Mouse (Mus musculus): ENCODE measurements around the gene Sdhaf2. TPM values are rescaled to one million over a fixed set of nuclear protein-coding genes. Genes with fewer than 3 reads are reported as not detected.
A peak's percentile ranks its signal among the peaks of the same experiment; 100 is the strongest.
"Not testable (repeated sequence)": the region's sequence is repeated elsewhere in the genome, so short reads cannot be mapped to it uniquely, and the experiment has no call there.

Sdhaf2 gene
- polyA plus RNA-seq, 1 experiment from 2014 or later, result 59.4 TPM

- H3K9ac ChIP-seq; H3K27ac ChIP-seq (ENCODE audit: low read depth); H3K4me3 ChIP-seq (ENCODE audit: low read depth, low read length); H3K27me3 ChIP-seq (ENCODE audit: insufficient read depth, low read length); H3K9me3 ChIP-seq (ENCODE audit: low read depth, low read length); DNase-seq; H3K4me2 ChIP-seq; H3K36me3 ChIP-seq (ENCODE audit: insufficient read depth); H3K4me1 ChIP-seq (ENCODE audit: insufficient read depth); ATAC-seq (ENCODE audit: insufficient read depth): not testable (repeated sequence)
- WGBS, result 67% methylated on average over 4 of the region's 4 CpGs
- TF ChIP-seq CTCF (IDR thresholded peaks at IDR 0.05; ENCODE audit: low read depth), result peak; percentile 9; the same call in 1 of the 2 replicates
Measured at GRCm38 (mm10) chr19:10557837-10558375, 32.0 kb upstream of the Sdhaf2 start.

- no peak for DNase-seq
- no peak overlapping the region for H3K4me2 ChIP-seq
- peaks cover 4% of the 10 kb centered on the region; the same call in 1 of the 2 replicates for H3K36me3 ChIP-seq (ENCODE audit: insufficient read depth)
- H3K27me3 ChIP-seq (ENCODE audit: insufficient read depth, low read length), result no peaks in the 10 kb centered on the region
- ATAC-seq (ENCODE audit: insufficient read depth), result no peak
- H3K4me1 ChIP-seq (ENCODE audit: insufficient read depth), result 0 out of 2 replicates have a peak, but pooled peaks cover 6% of the 10 kb centered on the region
- TF ChIP-seq CTCF (IDR thresholded peaks at IDR 0.05; ENCODE audit: low read depth), result no peak
- WGBS, result 76% methylated on average over 2 of the region's 2 CpGs
- no peak overlapping the region for H3K9ac ChIP-seq
- no peak overlapping the region for H3K27ac ChIP-seq (ENCODE audit: low read depth)
- no peak overlapping the region for H3K4me3 ChIP-seq (ENCODE audit: low read depth, low read length)
- H3K9me3 ChIP-seq (ENCODE audit: low read depth, low read length), result no peaks in the 10 kb centered on the region
Measured at GRCm38 (mm10) chr19:10557430-10557829, 31.5 kb upstream of the Sdhaf2 start.

GRCm38 (mm10) chr19:10557001-10557400 lies 31.1 kb upstream of the Sdhaf2 start:
- TF ChIP-seq CTCF (IDR thresholded peaks at IDR 0.05; ENCODE audit: low read depth), result no peak
- 50% methylated on average over 2 of the region's 2 CpGs for WGBS
- no peak overlapping the region for H3K27ac ChIP-seq (ENCODE audit: low read depth)

GRCm38 (mm10) chr19:10555624-10556510 lies 29.9 kb upstream of the Sdhaf2 start, which contains the start of gene Tmem216:
Tmem216 (minus strand) TSS chr19:10556238.
- Histone ChIP-seq H3K4me1 (ENCODE audit: insufficient read depth) (0 out of 2 replicates have a peak, but pooled peaks cover 6% of the 10 kb centered on the region), H3K4me2 (peak within 1 kb of the TSS; percentile 89), H3K9me3 (ENCODE audit: low read depth, low read length) (no peaks in the 10 kb centered on the region), H3K9ac (peak within 1 kb of the TSS; percentile 64), H3K27ac (ENCODE audit: low read depth) (peak within 1 kb of the TSS; percentile 58), H3K4me3 (ENCODE audit: low read depth, low read length) (peak within 1 kb of the TSS; percentile 66), H3K27me3 (ENCODE audit: insufficient read depth, low read length) (no peaks in the 10 kb centered on the region), H3K36me3 (ENCODE audit: insufficient read depth) (peaks cover 18% of the 10 kb centered on the region)
- peak; percentile 17; the same call in 1 of the 2 replicates for TF ChIP-seq CTCF (IDR thresholded peaks at IDR 0.05; ENCODE audit: low read depth)
- ATAC-seq (ENCODE audit: insufficient read depth), result peak; percentile 99
- peak; percentile 90 for DNase-seq
- 1% methylated on average over 43 of the region's 43 CpGs for WGBS

More at GRCm38 (mm10) chr19:10557001-10557400, 31.1 kb upstream of the Sdhaf2 start:
- H3K9ac ChIP-seq, result no peak overlapping the region
- peaks cover 7% of the 10 kb centered on the region for H3K36me3 ChIP-seq (ENCODE audit: insufficient read depth)
- ATAC-seq (ENCODE audit: insufficient read depth), result no peak
- H3K4me1 ChIP-seq (ENCODE audit: insufficient read depth), result 0 out of 2 replicates have a peak, but pooled peaks cover 6% of the 10 kb centered on the region
- H3K4me3 ChIP-seq (ENCODE audit: low read depth, low read length), result no peak overlapping the region
- H3K27me3 ChIP-seq (ENCODE audit: insufficient read depth, low read length), result no peaks in the 10 kb centered on the region
- no peak for DNase-seq
- H3K9me3 ChIP-seq (ENCODE audit: low read depth, low read length), result no peaks in the 10 kb centered on the region
- no peak overlapping the region for H3K4me2 ChIP-seq

GRCm38 (mm10) chr19:10539454-10539853 lies 13.5 kb upstream of the Sdhaf2 start:
- Histone ChIP-seq H3K27me3 (ENCODE audit: insufficient read depth, low read length) (no peaks in the 10 kb centered on the region), H3K27ac (ENCODE audit: low read depth) (no peak overlapping the region), H3K9me3 (ENCODE audit: low read depth, low read length) (no peaks in the 10 kb centered on the region), H3K36me3 (ENCODE audit: insufficient read depth) (peaks cover 93% of the 10 kb centered on the region), H3K9ac (no peak overlapping the region), H3K4me3 (ENCODE audit: low read depth, low read length) (no peak overlapping the region), H3K4me2 (no peak overlapping the region), H3K4me1 (ENCODE audit: insufficient read depth) (no peaks in the 10 kb centered on the region)
- DNase-seq (no peak), ATAC-seq (ENCODE audit: insufficient read depth) (no peak)
- WGBS, result 90% methylated on average over 5 of the region's 5 CpGs
- no peak for TF ChIP-seq CTCF (IDR thresholded peaks at IDR 0.05; ENCODE audit: low read depth)

- H3K36me3 ChIP-seq (ENCODE audit: insufficient read depth), result peaks cover 68% of the 10 kb centered on the region
- 90% methylated on average over 1 of the region's 1 CpGs for WGBS
- no peak overlapping the region for H3K9ac ChIP-seq
Measured at GRCm38 (mm10) chr19:10530082-10530481, 4.1 kb upstream of the Sdhaf2 start.

More at GRCm38 (mm10) chr19:10530082-10530481, 4.1 kb upstream of the Sdhaf2 start:
- no peak overlapping the region for H3K4me2 ChIP-seq
- no peak overlapping the region for H3K27ac ChIP-seq (ENCODE audit: low read depth)
- H3K27me3 ChIP-seq (ENCODE audit: insufficient read depth, low read length), result no peaks in the 10 kb centered on the region
- peaks cover 8% of the 10 kb centered on the region; the same call in 1 of the 2 replicates for H3K4me1 ChIP-seq (ENCODE audit: insufficient read depth)
- TF ChIP-seq CTCF (IDR thresholded peaks at IDR 0.05; ENCODE audit: low read depth), result 0 out of 2 replicates have a peak, but pooled peaks have one; percentile 11
- DNase-seq (no peak), ATAC-seq (ENCODE audit: insufficient read depth) (no peak)
- H3K4me3 ChIP-seq (ENCODE audit: low read depth, low read length), result no peak overlapping the region
- no peaks in the 10 kb centered on the region for H3K9me3 ChIP-seq (ENCODE audit: low read depth, low read length)
